Mouse (Mus musculus): ENCODE results near the gene AU022252. TPM values are rescaled to one million over a fixed set of nuclear protein-coding genes. Genes with fewer than 3 reads are reported as not detected.

AU022252 gene
- polyA plus RNA-seq, 1 experiment from 2014 or later: 28.1 TPM

- Histone ChIP-seq H3K4me1 (replicated peaks; ENCODE audit: insufficient read depth, low read length) (no peaks in the 10 kb centered on the region), H3K9me3 (replicated peaks; ENCODE audit: low read length) (no peaks in the 10 kb centered on the region), H3K4me2 (ENCODE audit: low read length) (no peak overlapping the region), H3K27me3 (ENCODE audit: insufficient read depth, low read length) (no peaks in the 10 kb centered on the region), H3K27ac (no peak overlapping the region; the same call in 1 of the 2 replicates), H3K9ac (ENCODE audit: low read depth, low read length) (no peak overlapping the region), H3K4me3 (replicated peaks; ENCODE audit: low read depth, low read length) (no peak overlapping the region), H3K36me3 (ENCODE audit: insufficient read depth, low read length) (no peaks in the 10 kb centered on the region)
- 71% methylated on average over 3 of the region's 3 CpGs for WGBS
- ATAC-seq (replicated peaks; ENCODE audit: low FRiP score, low read depth) (no peak), DNase-seq (ENCODE audit: low spot score) (no peak)
- no peak for TF ChIP-seq CTCF (IDR thresholded peaks at IDR 0.05; ENCODE audit: low read depth)
These were observed 30.9 kb upstream of the AU022252 start for GRCm38 (mm10) chr4:119263459-119263858.

DNA sequence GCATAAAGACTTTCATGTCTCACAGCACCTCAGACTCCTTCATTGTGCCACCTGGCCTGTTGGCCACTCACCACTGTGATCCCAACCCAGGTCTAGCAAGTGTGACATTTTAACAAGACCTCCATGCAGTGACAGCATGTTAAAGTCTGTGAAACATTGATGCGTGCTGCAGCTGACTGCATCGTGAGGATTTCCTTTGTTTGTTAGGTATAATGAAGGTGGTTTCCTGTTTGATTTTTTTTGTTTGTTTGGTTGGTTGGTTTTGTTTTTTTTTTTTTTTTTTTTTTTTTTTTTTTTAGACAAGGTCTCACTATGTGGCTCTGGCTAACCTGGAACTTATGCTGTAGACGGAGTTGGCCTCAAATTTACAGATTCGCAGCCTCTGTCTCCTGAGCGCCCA lies 30.0 kb upstream of the AU022252 start:
- H3K9me3 ChIP-seq (replicated peaks; ENCODE audit: low read length): no peaks in the 10 kb centered on the region
- H3K4me3 ChIP-seq (replicated peaks; ENCODE audit: low read depth, low read length): no peak overlapping the region
- H3K27ac ChIP-seq: no peak overlapping the region
- 87% methylated on average over 5 of the region's 5 CpGs for WGBS
- H3K27me3 ChIP-seq (ENCODE audit: insufficient read depth, low read length): no peaks in the 10 kb centered on the region
- no peak overlapping the region for H3K9ac ChIP-seq (ENCODE audit: low read depth, low read length)
- no peak overlapping the region for H3K4me2 ChIP-seq (ENCODE audit: low read length)
- ATAC-seq (replicated peaks; ENCODE audit: low FRiP score, low read depth) (no peak), DNase-seq (ENCODE audit: low spot score) (no peak)
- no peak for TF ChIP-seq CTCF (IDR thresholded peaks at IDR 0.05; ENCODE audit: low read depth)
- 0 out of 2 replicates have a peak, but pooled peaks cover 1% of the 10 kb centered on the region for H3K4me1 ChIP-seq (replicated peaks; ENCODE audit: insufficient read depth, low read length)
- H3K36me3 ChIP-seq (ENCODE audit: insufficient read depth, low read length): no peaks in the 10 kb centered on the region

DNA sequence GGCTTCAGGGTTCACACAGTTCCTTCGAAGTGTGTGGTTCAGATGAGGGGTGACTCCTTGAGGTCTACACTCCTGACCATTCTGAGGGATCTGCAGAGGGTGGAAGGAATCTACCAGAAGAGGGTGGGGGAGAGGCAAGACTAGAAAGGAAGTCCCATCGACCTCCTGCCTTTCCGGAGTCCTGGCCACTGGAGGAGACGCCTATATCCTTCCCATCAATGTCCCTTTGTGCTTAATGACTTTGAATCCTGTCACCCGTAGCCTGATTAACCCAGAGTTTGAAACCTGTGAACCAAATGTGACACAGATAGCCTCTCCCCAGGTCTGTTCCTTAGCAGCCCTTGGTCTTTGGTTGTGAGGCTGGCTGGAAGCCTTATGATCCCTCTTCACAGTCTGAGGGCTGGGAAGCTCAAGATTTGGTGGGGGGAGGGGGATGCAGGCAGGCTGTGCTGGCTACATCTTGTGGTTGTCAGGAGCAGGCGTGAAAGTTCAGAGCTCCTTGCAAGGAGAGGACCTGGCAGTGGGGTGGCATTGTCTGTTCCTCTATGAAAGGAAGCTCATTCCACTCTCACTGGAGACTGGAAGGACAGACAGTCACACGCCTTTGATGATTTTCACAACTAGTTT lies 28.7 kb upstream of the AU022252 start:
- 39% methylated on average over 7 of the region's 7 CpGs for WGBS
- ATAC-seq (replicated peaks; ENCODE audit: low FRiP score, low read depth): no peak
- no peak for TF ChIP-seq CTCF (IDR thresholded peaks at IDR 0.05; ENCODE audit: low read depth)
- DNase-seq (ENCODE audit: low spot score): peak; percentile 28
- Histone ChIP-seq H3K9me3 (replicated peaks; ENCODE audit: low read length) (no peaks in the 10 kb centered on the region), H3K27ac (no peak overlapping the region), H3K4me3 (replicated peaks; ENCODE audit: low read depth, low read length) (no peak overlapping the region), H3K9ac (ENCODE audit: low read depth, low read length) (no peak overlapping the region), H3K4me1 (replicated peaks; ENCODE audit: insufficient read depth, low read length) (0 out of 2 replicates have a peak, but pooled peaks cover 5% of the 10 kb centered on the region), H3K4me2 (ENCODE audit: low read length) (no peak overlapping the region), H3K27me3 (ENCODE audit: insufficient read depth, low read length) (no peaks in the 10 kb centered on the region), H3K36me3 (ENCODE audit: insufficient read depth, low read length) (no peaks in the 10 kb centered on the region)

- Histone ChIP-seq H3K4me2 (ENCODE audit: low read length) (no peak overlapping the region), H3K9me3 (replicated peaks; ENCODE audit: low read length) (no peaks in the 10 kb centered on the region), H3K36me3 (ENCODE audit: insufficient read depth, low read length) (no peaks in the 10 kb centered on the region), H3K27ac (no peak overlapping the region), H3K27me3 (ENCODE audit: insufficient read depth, low read length) (no peaks in the 10 kb centered on the region), H3K9ac (ENCODE audit: low read depth, low read length) (no peak overlapping the region), H3K4me1 (replicated peaks; ENCODE audit: insufficient read depth, low read length) (0 out of 2 replicates have a peak, but pooled peaks cover 5% of the 10 kb centered on the region), H3K4me3 (replicated peaks; ENCODE audit: low read depth, low read length) (no peak overlapping the region)
- 84% methylated on average over 15 of the region's 15 CpGs for WGBS
- no peak for DNase-seq (ENCODE audit: low spot score)
- no peak for ATAC-seq (replicated peaks; ENCODE audit: low FRiP score, low read depth)
- TF ChIP-seq CTCF (IDR thresholded peaks at IDR 0.05; ENCODE audit: low read depth): peak; percentile 51
These were observed 27.1 kb upstream of the AU022252 start for GRCm38 (mm10) chr4:119259344-119260254.

- Histone ChIP-seq H3K9ac (ENCODE audit: low read depth, low read length) (peak overlapping the region; percentile 15; the same call in 1 of the 2 replicates), H3K27me3 (ENCODE audit: insufficient read depth, low read length) (no peaks in the 10 kb centered on the region), H3K9me3 (replicated peaks; ENCODE audit: low read length) (no peaks in the 10 kb centered on the region), H3K27ac (peak overlapping the region; percentile 70; the same call in 1 of the 2 replicates), H3K4me1 (replicated peaks; ENCODE audit: insufficient read depth, low read length) (peaks cover 11% of the 10 kb centered on the region; the same call in 1 of the 2 replicates), H3K4me3 (replicated peaks; ENCODE audit: low read depth, low read length) (no peak overlapping the region), H3K4me2 (ENCODE audit: low read length) (peak overlapping the region; percentile 41; the same call in 1 of the 2 replicates), H3K36me3 (ENCODE audit: insufficient read depth, low read length) (no peaks in the 10 kb centered on the region)
- no peak for TF ChIP-seq CTCF (IDR thresholded peaks at IDR 0.05; ENCODE audit: low read depth)
- DNase-seq (ENCODE audit: low spot score) (no peak), ATAC-seq (replicated peaks; ENCODE audit: low FRiP score, low read depth) (peak; percentile 25; the same call in 1 of the 2 replicates)
- 72% methylated on average over 6 of the region's 6 CpGs for WGBS
These were observed 24.6 kb upstream of the AU022252 start for GRCm38 (mm10) chr4:119257083-119257482.

DNA sequence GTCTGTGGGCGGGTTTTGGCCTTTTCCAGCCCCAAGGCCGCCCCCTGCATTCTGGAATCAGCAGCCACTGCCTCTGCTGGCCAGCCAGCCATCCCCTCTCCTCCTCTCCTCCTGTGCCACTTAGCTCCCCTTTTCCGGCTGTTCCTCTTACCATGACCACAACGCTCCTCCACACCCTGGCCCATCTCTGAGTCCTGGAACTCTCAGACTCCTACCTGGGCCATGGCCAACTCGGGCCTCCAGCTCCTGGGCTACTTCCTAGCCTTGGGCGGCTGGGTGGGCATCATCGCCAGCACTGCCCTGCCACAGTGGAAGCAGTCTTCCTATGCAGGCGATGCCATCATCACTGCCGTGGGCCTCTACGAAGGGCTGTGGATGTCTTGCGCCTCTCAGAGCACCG lies 22.8 kb upstream of the AU022252 start, which contains the start of gene Cldn19:
TSS of gene Cldn19 (plus strand) at position 64 of the 400 bp plus-strand sequence.
- Histone ChIP-seq H3K9ac (ENCODE audit: low read depth, low read length) (peak within 1 kb of the TSS; percentile 23), H3K27me3 (ENCODE audit: insufficient read depth, low read length) (no peaks in the 10 kb centered on the region), H3K9me3 (replicated peaks; ENCODE audit: low read length) (no peaks in the 10 kb centered on the region), H3K4me2 (ENCODE audit: low read length) (peak within 1 kb of the TSS; percentile 41), H3K27ac (peak within 1 kb of the TSS; percentile 86), H3K36me3 (ENCODE audit: insufficient read depth, low read length) (no peaks in the 10 kb centered on the region), H3K4me3 (replicated peaks; ENCODE audit: low read depth, low read length) (0 out of 2 replicates have a peak within 1 kb of the TSS, but pooled peaks have one; percentile 14), H3K4me1 (replicated peaks; ENCODE audit: insufficient read depth, low read length) (peaks cover 11% of the 10 kb centered on the region; the same call in 1 of the 2 replicates)
- DNase-seq (ENCODE audit: low spot score) (no peak), ATAC-seq (replicated peaks; ENCODE audit: low FRiP score, low read depth) (no peak)
- 66% methylated on average over 12 of the region's 12 CpGs for WGBS
- TF ChIP-seq CTCF (IDR thresholded peaks at IDR 0.05; ENCODE audit: low read depth): no peak
